Comparison of ENCODE assay signal across 12 mouse cellular contexts in genomic region chr4:34371281-34372032, GRCm38 (mm10).
DNase-seq lines count a peak whose midpoint lies in the region; ATAC-seq and TF ChIP-seq lines count a peak whose summit lies in the region.
"Had no signal": no experiment of that assay in that cellular context is flagged by ENCODE, and none has a peak within 500 bp of the region (broad histone marks: within the 10 kb centered on the region; RNA-seq: fewer than 3 reads in every experiment).

No protein-coding gene starts in this region.

- H3K36me3 ChIP-seq in hindbrain, embryonic 14.5 days (replicated peaks; ENCODE audit: control insufficient read depth, insufficient read depth): no peaks in the 10 kb centered on the region
- H3K36me3 ChIP-seq in hindbrain, embryonic 12.5 days: no peaks in the 10 kb centered on the region
- no peaks in the 10 kb centered on the region for H3K36me3 ChIP-seq in midbrain, embryonic 14.5 days (ENCODE audit: control insufficient read depth, insufficient read depth, low read length)
- no peaks in the 10 kb centered on the region for H3K36me3 ChIP-seq in midbrain, embryonic 11.5 days (ENCODE audit: control insufficient read depth, insufficient read depth, low read length)
- no peaks in the 10 kb centered on the region for H3K36me3 ChIP-seq in embryonic facial prominence, embryonic 13.5 days
- no peaks in the 10 kb centered on the region for H3K36me3 ChIP-seq in stomach, postnatal 0 days (ENCODE audit: control insufficient read depth, insufficient read depth, low read length)
- H3K36me3 ChIP-seq: heart, embryonic 10.5 days; lung, embryonic 15.5 days had no signal

- peak; percentile 70 for DNase-seq in hindbrain, embryonic 14.5 days (ENCODE audit: low spot score)
- DNase-seq in midbrain, embryonic 14.5 days: peak; percentile 76
- DNase-seq in midbrain, embryonic 11.5 days (ENCODE audit: low spot score, missing footprints): no peak
- DNase-seq in stomach, postnatal 0 days (ENCODE audit: low spot score): no peak
- DNase-seq: kidney, adult 18-20 months; thymus, adult 18-20 months had no signal

- H3K4me2 ChIP-seq in hindbrain, embryonic 14.5 days (replicated peaks): no peak overlapping the region
- no peak overlapping the region for H3K4me2 ChIP-seq in hindbrain, embryonic 12.5 days (replicated peaks)
- no peak overlapping the region for H3K4me2 ChIP-seq in midbrain, embryonic 14.5 days (ENCODE audit: low read length)
- H3K4me2 ChIP-seq in midbrain, embryonic 11.5 days: no peak overlapping the region
- peak overlapping the region; percentile 9; the same call in 1 of the 2 replicates for H3K4me2 ChIP-seq in embryonic facial prominence, embryonic 13.5 days
- H3K4me2 ChIP-seq in stomach, postnatal 0 days (replicated peaks; ENCODE audit: low read depth): no peak overlapping the region
- H3K4me2 ChIP-seq: lung, embryonic 15.5 days had no signal

- H3K9ac ChIP-seq in hindbrain, embryonic 14.5 days: no peak overlapping the region
- H3K9ac ChIP-seq in hindbrain, embryonic 12.5 days: no peak overlapping the region
- no peak overlapping the region for H3K9ac ChIP-seq in midbrain, embryonic 14.5 days (replicated peaks; ENCODE audit: low read length)
- no peak overlapping the region for H3K9ac ChIP-seq in midbrain, embryonic 11.5 days (ENCODE audit: low read length)
- H3K9ac ChIP-seq in embryonic facial prominence, embryonic 13.5 days: no peak overlapping the region
- H3K9ac ChIP-seq in stomach, postnatal 0 days (ENCODE audit: low read length): no peak overlapping the region
- H3K9ac ChIP-seq: lung, embryonic 15.5 days had no signal

- peak; percentile 65 for TF ChIP-seq CTCF in stomach, postnatal 0 days (IDR thresholded peaks at IDR 0.05; ENCODE audit: low read depth)

- H3K4me3 ChIP-seq in hindbrain, embryonic 14.5 days (replicated peaks; ENCODE audit: low read length): no peak overlapping the region
- H3K4me3 ChIP-seq in hindbrain, embryonic 12.5 days: no peak overlapping the region
- H3K4me3 ChIP-seq in midbrain, embryonic 14.5 days (replicated peaks; ENCODE audit: low read depth, low read length): no peak overlapping the region
- no peak overlapping the region for H3K4me3 ChIP-seq in midbrain, embryonic 11.5 days (ENCODE audit: low read depth, low read length)
- H3K4me3 ChIP-seq in embryonic facial prominence, embryonic 13.5 days: no peak overlapping the region
- H3K4me3 ChIP-seq in stomach, postnatal 0 days (ENCODE audit: low read depth, low read length): no peak overlapping the region
- H3K4me3 ChIP-seq: heart, embryonic 10.5 days; lung, embryonic 15.5 days; myocyte had no signal

- TF ChIP-seq EP300 in stomach, postnatal 0 days (optimal IDR thresholded peaks at IDR 0.05): no peak

- ATAC-seq in hindbrain, embryonic 14.5 days (ENCODE audit: low FRiP score): peak; percentile 37; the same call in 1 of the 2 replicates
- no peak; the same call in 1 of the 2 replicates for ATAC-seq in hindbrain, embryonic 12.5 days (ENCODE audit: low FRiP score)
- no peak for ATAC-seq in midbrain, embryonic 14.5 days (ENCODE audit: low FRiP score, low TSS enrichment)
- ATAC-seq in midbrain, embryonic 11.5 days (ENCODE audit: low FRiP score): no peak
- no peak for ATAC-seq in embryonic facial prominence, embryonic 13.5 days (ENCODE audit: insufficient number of reproducible peaks, insufficient read depth, low FRiP score, low TSS enrichment, low read depth)
- no peak for ATAC-seq in stomach, postnatal 0 days (ENCODE audit: low FRiP score, low TSS enrichment)
- ATAC-seq in inflammation-experienced regulatory T-cells, adult 6 months: no peak

- H3K27ac ChIP-seq in hindbrain, embryonic 14.5 days: no peak overlapping the region
- no peak overlapping the region for H3K27ac ChIP-seq in hindbrain, embryonic 12.5 days
- no peak overlapping the region; the same call in 1 of the 2 replicates for H3K27ac ChIP-seq in midbrain, embryonic 14.5 days (replicated peaks; ENCODE audit: low read depth, low read length)
- H3K27ac ChIP-seq in midbrain, embryonic 11.5 days (ENCODE audit: low read depth, low read length): no peak overlapping the region
- peak overlapping the region; percentile 22; the same call in 1 of the 2 replicates for H3K27ac ChIP-seq in embryonic facial prominence, embryonic 13.5 days
- no peak overlapping the region for H3K27ac ChIP-seq in stomach, postnatal 0 days (replicated peaks)
- H3K27ac ChIP-seq: heart, embryonic 10.5 days; lung, embryonic 15.5 days had no signal

- no peaks in the 10 kb centered on the region for H3K27me3 ChIP-seq in hindbrain, embryonic 14.5 days (ENCODE audit: control insufficient read depth, insufficient read depth, low read length)
- no peaks in the 10 kb centered on the region for H3K27me3 ChIP-seq in hindbrain, embryonic 12.5 days
- no peaks in the 10 kb centered on the region for H3K27me3 ChIP-seq in midbrain, embryonic 14.5 days (ENCODE audit: control insufficient read depth, insufficient read depth, low read length)
- no peaks in the 10 kb centered on the region for H3K27me3 ChIP-seq in midbrain, embryonic 11.5 days (ENCODE audit: control insufficient read depth, insufficient read depth, low read length)
- H3K27me3 ChIP-seq in embryonic facial prominence, embryonic 13.5 days: no peaks in the 10 kb centered on the region
- no peaks in the 10 kb centered on the region for H3K27me3 ChIP-seq in stomach, postnatal 0 days (ENCODE audit: control insufficient read depth, insufficient read depth, low read length)
- H3K27me3 ChIP-seq: lung, embryonic 15.5 days had no signal

- H3K9me3 ChIP-seq in hindbrain, embryonic 14.5 days (ENCODE audit: control insufficient read depth, low read length): no peaks in the 10 kb centered on the region
- H3K9me3 ChIP-seq in hindbrain, embryonic 12.5 days (replicated peaks): no peaks in the 10 kb centered on the region
- no peaks in the 10 kb centered on the region for H3K9me3 ChIP-seq in midbrain, embryonic 14.5 days (ENCODE audit: control insufficient read depth, low read length)
- no peaks in the 10 kb centered on the region for H3K9me3 ChIP-seq in midbrain, embryonic 11.5 days (ENCODE audit: control insufficient read depth, low read length)
- no peaks in the 10 kb centered on the region for H3K9me3 ChIP-seq in embryonic facial prominence, embryonic 13.5 days
- no peaks in the 10 kb centered on the region for H3K9me3 ChIP-seq in stomach, postnatal 0 days (ENCODE audit: control insufficient read depth, low read length)
- H3K9me3 ChIP-seq: heart, embryonic 10.5 days; lung, embryonic 15.5 days had no signal

- H3K4me1 ChIP-seq in hindbrain, embryonic 14.5 days (replicated peaks; ENCODE audit: control insufficient read depth, insufficient read depth, low read length): no peaks in the 10 kb centered on the region
- H3K4me1 ChIP-seq in hindbrain, embryonic 12.5 days: 0 out of 2 replicates have a peak, but pooled peaks cover 2% of the 10 kb centered on the region
- no peaks in the 10 kb centered on the region for H3K4me1 ChIP-seq in midbrain, embryonic 14.5 days (ENCODE audit: control insufficient read depth, insufficient read depth, low read length)
- H3K4me1 ChIP-seq in midbrain, embryonic 11.5 days (ENCODE audit: control insufficient read depth, insufficient read depth, low read length): no peaks in the 10 kb centered on the region
- H3K4me1 ChIP-seq in embryonic facial prominence, embryonic 13.5 days: peaks cover 5% of the 10 kb centered on the region; the same call in 1 of the 2 replicates
- H3K4me1 ChIP-seq in stomach, postnatal 0 days (replicated peaks; ENCODE audit: control insufficient read depth, insufficient read depth): no peaks in the 10 kb centered on the region
- H3K4me1 ChIP-seq: heart, embryonic 10.5 days; lung, embryonic 15.5 days had no signal

- WGBS in hindbrain, embryonic 14.5 days: 53% methylated on average over 8 of the region's 8 CpGs
- 60% methylated on average over 8 of the region's 8 CpGs for WGBS in hindbrain, embryonic 12.5 days
- WGBS in midbrain, embryonic 14.5 days: 63% methylated on average over 8 of the region's 8 CpGs
- 75% methylated on average over 8 of the region's 8 CpGs for WGBS in midbrain, embryonic 11.5 days
- WGBS in embryonic facial prominence, embryonic 13.5 days: 31% methylated on average over 8 of the region's 8 CpGs
- 60% methylated on average over 8 of the region's 8 CpGs for WGBS in stomach, postnatal 0 days

Comparison
In these comparisons a context has a peak if more than half of its experiments do, and no peak if none do; other contexts are left out.
1. DNase-seq: peak in hindbrain, embryonic 14.5 days (single experiment) and midbrain, embryonic 14.5 days (single experiment); none in midbrain, embryonic 11.5 days (single experiment) and stomach, postnatal 0 days (single experiment).